Mouse (Mus musculus): ENCODE data around the gene BC107364.
"Not testable (repeated sequence)": the region's sequence is repeated elsewhere in the genome, so short reads cannot be mapped to it uniquely, and the experiment has no call there.

BC107364 gene

DNA sequence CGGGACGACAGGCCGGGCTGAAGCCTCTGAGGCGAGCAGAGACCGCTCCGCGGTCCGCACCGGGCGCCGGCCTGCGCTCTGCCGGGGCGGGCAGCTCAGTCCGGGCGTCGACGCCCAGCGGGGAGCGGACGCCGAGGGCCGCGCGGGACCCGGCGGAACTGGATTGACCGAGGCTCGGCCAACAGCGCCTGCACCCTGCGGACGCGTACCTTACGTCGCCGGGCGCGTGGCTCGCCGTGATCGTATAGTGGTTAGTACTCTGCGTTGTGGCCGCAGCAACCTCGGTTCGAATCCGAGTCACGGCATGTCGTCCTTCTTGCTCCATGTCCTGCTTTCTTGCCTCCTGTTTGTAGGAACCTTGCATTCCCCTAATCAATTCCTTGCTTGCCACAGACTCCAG lies at the start of gene BC107364:
TSS of gene BC107364 (minus strand) at position 45 of the 400 bp plus-strand sequence.
- DNase-seq: not testable (repeated sequence)

DNA sequence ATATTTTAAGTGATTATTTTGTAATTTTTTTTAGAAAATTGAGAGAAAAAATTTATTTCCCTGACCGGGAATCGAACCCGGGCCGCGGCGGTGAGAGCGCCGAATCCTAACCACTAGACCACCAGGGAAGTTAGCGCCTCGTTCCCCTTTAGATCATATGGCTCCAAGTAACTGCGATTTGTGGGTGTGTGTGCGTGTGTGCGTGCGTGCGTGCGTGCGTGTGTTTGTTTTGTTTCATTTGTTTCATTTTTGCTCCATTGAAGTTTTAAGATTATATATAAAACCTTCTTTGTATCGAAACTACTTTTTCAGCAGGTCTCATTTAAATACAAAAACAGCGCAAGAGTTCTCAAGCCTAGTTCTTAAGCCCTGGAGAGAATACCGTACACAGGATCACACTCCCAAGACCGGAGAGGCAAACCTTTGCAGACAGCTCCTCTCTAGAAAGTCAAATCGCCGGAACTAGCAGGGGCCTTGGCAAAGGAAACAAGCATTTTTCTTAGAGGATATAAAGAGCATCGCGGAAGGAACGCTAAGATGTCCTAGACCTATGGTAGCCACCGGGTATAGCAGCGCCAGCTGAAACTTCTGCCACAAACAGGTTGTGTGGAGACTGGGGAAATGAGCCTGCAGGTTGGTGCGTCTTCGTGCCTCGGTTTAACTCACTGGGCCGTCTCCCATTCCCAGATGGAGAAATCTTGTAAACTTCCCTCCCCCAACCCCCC lies 49.4 kb upstream of the BC107364 start:
- peak; percentile 85 to 92 for DNase-seq

DNA sequence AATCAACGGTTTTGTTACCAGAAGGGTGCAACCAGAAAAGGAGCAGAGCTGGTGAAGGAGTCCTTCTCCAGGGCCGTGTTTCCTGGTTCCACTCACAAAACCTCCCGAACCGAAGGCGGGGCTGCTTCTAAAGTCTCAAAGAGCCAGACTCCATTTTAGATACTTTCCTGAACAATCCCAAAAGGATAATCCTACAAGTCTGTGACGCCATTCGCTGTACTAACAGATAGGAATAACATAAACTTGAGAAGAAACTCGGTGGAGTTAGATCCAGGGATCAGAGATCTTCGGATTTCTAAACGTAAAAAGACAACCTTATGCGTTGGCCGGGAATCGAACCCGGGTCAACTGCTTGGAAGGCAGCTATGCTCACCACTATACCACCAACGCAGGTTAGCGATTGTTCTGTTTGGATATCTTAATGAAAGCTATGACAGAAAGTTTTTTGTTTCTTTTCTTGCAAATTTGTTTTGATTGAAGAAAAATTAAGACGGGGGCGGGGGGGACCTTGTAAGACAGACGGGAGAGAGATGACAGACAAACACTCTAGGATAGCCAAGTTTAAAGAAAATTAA lies 48.7 kb upstream of the BC107364 start:
- peak; percentile 89 to 95 for DNase-seq

DNA sequence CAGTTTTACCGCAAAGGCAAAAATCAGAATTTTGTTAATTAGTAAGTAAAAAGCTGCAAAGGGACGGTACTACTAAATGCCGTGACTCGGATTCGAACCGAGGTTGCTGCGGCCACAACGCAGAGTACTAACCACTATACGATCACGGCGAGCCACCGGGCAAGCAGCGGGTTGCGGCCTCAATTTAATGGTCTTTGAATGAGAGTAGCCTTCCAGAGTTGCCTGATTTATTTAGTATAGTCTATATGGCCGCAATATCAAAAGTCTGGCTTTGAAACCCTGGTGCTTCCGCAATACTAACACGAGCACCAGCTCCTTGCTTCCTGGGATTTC lies 48.1 kb upstream of the BC107364 start:
- DNase-seq: peak; percentile 93 to 96

DNA sequence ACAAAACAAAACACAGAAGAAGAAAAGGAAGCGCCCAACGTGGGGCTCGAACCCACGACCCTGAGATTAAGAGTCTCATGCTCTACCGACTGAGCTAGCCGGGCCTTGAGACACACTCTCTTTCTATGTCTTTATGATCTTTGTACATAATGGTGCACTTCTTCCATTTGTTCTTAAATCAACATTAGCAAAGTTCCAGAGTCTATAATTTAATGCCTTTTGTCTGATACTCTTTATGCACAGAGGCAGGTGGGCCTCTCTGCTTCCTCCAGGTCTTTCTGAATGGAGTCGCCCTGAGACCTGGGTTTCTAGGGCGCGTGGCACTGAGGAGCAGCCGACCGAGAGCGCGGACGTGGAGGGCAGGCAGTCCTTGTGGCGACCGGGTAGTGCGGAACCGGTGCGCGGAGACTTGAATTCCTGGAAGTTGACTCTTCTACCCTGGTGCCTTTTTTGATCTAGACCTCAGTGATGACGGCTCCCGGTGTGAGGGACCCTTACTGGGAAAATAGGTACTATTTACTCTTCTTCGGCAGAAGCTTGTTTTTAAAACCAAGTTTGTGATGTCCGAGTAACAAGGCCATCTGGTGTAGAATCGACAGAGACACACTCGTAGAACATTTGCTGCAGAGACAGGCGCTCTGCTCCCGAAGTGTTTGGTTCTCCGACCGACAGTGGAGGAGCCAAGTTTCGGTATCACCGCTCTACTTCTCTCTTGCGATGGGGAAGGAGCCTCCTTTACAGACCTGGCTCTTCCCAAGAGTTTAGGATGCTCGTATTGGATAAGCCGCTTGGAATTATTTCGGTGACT lies 47.6 kb upstream of the BC107364 start:
- peak; percentile 80 to 86 for DNase-seq

DNA sequence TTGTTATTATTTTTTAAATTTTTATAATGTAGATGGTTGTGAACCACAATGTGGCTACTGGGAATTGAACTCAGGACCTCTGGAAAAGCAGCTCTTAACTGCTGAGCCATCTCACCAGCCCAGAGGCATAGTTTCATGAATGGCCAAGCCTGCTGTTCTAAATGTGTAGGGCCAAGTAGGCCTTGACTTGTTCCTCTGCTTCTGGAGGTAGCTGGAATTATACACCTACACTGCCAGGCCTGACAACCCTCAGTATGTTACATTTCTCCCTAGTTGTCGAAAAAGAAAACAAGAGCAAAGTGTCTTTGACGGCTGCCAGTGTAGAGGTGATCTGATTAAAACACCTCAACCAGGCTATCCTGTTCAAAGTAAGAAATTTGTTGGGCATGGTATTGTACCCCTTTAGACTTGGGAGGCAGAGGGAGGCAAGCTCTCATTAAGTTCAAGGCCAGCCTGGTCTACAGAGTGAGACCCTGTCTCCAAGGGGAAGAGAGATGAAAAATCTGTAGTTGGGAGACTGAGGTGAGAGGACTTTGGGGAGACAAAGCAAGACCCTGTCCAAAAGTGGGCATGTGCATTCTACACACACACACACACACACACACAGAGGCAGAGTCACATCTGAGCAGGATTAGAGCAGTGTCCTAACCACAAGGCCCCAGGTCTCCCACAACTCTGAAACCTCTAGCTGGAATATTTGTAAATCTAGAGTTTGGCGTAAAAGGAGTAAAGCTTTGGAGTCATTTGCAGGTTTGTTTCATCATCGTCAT lies 46.6 kb upstream of the BC107364 start:
- DNase-seq: no peak

DNA sequence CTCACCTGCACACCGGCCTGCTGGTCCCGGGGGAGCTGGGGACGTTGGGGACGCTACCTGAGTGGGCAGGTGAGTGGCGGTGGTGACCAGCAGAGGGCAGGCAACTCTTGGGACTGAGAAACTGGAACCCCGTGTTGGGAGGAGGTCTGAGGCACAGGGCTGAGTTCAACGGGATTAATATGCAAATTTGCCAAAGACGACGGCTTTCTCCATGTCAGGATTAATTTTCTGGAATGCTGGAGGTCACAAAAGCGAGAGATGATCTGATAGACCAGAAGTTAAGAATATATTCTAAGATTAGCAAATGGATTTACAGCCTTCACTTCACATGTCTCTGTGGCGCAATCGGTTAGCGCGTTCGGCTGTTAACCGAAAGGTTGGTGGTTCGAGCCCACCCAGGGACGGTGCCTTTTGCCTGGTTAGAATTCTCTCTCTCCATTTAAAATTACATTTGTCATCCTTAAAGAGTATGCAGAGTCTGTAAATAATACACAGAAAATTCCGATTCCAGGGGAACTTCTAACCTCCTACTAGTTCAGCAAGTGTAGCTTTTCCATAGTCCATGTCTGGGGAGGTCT lies 45.4 kb upstream of the BC107364 start:
- DNase-seq: peak; percentile 85 to 86

DNA sequence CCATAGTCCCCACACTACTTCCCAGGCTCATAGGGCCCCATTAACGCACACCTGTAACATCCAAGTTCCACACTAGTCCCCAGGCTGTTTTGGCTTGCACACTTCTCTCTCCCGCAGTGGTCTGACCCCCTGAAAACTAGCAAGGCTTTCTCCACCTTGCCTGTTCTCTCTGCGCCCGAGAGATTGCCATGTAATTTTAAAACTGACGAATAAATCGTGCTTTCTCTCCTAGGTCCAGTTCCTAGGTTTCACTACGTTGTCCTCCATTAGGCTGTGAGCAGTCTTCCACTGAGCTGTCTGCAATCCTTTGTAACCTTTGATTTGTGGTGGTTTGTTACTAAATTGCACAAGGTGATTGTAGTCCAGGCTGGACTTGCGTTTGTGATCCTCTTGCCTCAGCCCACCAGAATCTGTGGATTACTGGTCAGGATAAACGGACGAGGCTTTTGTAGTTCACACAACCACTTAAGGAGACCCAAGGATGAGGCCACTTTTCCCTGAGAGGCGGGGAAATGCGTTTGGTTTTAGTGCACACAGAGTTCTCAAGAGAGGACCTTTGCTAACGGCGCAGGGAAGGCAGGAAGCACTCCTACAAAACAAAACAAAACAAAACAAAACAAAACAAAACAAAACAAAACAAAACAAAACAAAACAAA lies 44.6 kb upstream of the BC107364 start:
- not testable (repeated sequence) for DNase-seq

DNA sequence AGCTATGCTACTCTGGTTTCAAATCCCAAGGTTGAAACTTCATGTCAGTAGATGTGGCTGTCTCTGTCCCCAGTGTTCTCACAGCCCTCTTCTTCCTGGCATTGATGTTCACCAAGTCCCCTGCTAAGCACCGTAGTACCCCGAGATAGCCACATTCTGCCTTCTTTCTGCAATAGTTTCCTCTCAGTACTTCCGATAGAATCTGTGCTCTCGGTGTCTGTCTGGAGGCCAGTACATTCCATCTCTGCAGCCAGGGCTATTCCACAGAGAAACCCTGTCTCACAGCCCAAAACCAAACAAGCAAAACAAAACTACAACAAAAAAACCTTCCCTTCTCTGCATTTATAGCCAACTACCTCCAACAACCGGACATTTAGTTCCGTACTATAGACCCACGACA lies 44.1 kb upstream of the BC107364 start:
- DNase-seq: no peak

DNA sequence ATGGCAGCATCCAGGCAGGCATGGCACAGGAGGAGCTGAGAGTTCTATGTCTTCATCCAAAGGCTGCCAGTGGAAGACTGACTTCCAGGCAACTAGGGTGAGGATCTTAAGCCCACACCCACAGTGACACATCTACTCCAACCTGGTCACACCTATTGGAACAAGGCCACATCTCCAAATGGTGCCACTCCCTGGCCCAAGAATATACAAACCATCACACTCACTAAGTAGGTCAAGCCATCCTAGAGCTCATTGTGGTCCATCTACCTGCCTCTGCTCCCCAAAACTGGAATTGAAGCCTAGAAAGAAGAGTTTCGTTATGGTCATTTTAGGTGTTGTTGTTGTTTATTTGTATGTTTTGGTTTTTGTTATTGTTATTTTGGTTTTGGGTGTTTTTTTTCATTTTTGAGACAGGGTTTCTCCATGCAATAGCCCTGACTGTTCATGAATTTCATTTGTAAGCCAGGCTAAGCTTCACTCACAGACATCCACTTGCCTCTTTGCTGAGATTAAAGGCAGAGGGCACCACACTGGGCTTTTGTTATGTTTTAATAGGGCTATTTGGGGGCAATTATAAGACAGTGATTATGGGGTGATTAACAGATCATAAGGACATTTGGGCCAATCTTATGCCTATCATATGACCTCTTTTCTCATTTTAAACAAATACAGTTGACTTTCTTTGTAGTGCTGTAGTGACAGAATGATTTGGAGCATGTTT lies 43.5 kb upstream of the BC107364 start:
- DNase-seq: no peak

DNA sequence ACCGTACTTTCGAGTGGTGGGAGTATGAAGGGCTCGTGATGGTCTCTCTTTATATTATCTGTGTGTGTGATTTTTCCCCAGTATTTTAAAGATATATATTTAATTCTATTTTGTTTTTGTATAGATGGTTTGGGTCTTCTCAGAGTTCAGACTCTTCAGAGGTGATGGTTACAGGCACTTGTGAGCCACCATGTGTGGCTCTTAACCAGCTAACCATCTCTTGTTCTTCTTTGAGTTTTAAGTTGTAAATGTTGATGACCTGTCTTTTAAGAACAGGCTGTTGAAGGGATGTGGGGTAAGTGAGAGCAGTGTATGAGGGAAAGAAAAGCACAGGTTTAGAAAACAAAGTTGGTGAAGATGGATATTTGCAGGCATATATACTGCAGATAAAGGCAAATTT lies 42.8 kb upstream of the BC107364 start:
- DNase-seq: no peak

DNA sequence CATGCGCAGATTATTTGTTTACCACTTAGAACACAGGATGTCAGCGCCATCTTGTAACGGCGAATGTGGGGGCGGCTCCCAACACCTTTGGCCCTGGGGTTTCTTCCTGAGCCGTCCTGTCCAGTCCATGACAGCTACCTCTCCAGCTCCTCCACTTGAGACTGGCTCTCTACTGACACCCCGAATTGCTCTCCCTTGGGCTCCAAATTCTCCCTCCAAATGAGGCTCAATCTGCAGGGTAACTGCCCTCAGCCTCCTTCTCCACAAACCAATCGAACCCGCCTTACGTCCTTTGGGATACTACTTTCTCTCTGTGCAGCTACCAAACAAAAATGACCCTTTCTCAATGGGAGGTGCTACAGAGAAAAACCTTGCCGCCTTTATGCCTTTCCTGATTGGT lies 42.4 kb upstream of the BC107364 start:
- not testable (repeated sequence) for DNase-seq

DNA sequence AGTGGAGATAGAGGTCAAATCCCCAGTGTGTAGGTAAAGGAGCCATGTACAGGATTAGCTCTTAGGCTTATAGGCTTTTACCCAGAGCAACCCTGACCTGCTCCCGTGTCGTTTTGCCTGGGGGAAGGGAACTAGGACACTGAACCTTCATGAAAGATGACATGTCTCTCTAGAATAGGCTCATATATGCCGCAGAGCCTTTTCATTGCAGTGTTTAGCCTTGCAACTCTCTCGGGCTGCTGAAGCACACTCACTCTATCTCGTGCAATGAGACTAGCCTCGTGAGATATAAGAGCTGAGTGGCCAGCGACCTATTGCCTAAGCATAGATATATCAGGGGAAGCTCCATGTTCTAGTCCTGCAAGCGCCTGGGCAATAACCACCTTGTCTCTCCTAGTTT lies 37.5 kb upstream of the BC107364 start:
- not testable (repeated sequence) for DNase-seq

DNA sequence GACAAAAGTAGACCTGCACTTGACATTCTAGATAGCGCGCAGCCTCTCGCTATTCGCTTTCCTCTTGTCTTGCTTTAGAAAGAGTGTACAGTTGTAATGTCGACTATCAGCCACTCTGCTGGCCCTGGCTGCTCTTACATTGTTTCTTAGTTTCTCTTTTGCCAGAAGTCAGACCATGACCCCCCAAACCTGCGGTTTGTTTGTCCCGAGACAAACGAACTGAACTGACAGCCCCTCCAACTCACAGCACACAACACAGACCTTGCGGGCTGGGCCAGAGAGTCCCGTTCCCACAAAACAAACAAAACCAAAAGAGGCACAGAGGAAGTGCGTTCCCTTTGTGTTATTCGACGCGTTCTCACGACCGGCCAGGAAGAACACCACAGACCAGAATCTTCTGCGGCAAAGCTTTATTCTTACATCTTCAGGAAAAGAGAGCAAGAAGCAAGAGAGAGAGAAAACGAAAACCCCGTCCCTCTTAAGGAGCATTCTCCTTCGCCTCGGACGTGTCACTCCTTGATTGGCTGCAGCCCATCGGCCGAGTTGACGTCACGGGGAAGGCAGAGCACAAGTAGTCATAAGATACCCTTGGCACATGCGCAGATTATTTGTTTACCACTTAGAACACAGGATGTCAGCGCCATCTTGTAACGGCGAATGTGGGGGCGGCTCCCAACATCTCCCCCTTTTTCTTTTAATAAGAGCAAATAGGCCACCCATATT lies 37.0 kb upstream of the BC107364 start:
- not testable (repeated sequence) for DNase-seq

DNA sequence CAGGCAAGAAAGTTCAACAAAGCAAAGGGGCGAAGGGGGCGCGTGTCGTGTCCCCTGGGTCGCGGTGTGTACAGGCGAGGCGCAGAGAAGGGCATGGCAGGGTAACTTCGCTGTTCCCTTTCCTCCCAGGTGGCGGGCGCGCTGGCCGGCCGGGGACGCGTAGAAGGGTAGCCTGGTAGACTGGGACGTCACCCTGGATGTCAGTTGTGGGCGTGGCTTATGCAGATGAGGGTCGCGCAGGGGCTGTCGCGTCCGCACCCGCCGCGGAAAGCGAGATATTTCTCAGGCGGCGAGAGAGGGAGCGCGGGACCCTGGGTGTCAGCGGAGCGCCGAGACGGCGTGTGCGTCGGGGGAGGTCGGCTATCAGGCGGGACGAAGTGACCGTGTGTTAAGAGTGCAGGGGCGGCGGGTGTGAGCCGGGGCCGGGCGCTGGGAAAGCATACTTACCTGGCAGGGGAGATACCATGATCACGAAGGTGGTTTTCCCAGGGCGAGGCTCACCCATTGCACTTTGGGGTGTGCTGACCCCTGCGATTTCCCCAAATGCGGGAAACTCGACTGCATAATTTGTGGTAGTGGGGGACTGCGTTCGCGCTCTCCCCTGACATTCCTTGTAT lies 36.3 kb upstream of the BC107364 start:
- not testable (repeated sequence) for DNase-seq

DNA sequence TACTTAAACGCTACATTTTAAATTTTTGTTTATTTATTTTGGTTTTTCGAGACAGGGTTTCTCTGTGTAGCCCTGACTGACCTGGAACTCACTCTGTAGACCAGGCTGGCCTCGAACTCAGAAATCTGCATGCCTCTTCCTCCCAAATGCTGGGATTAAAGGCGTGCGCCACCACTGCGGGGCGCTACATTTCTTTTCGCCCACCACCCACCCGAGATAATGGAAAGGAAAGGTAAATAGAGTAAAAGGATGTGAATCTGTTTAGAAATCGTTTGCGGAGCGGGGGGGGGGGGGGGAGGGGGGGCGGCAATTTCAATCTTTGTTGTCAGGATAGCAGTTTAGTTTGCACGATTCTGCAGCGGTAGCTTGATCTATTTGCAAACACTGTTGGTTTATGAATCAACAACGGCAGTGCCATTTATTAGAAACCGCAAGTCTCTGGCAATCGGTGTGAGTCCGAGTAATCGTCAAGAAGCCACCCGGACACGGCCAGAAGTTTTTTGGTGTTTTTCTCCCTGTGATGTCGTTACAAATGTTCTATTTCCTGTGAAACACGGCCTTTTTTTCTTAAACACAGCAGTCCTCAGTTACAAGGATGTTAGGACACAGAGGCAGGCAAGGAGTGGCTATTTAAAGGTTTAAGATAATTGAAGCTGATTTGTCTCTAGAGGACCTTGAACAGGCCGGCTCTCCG lies 35.6 kb upstream of the BC107364 start:
- peak; percentile 23 to 51 for DNase-seq

DNA sequence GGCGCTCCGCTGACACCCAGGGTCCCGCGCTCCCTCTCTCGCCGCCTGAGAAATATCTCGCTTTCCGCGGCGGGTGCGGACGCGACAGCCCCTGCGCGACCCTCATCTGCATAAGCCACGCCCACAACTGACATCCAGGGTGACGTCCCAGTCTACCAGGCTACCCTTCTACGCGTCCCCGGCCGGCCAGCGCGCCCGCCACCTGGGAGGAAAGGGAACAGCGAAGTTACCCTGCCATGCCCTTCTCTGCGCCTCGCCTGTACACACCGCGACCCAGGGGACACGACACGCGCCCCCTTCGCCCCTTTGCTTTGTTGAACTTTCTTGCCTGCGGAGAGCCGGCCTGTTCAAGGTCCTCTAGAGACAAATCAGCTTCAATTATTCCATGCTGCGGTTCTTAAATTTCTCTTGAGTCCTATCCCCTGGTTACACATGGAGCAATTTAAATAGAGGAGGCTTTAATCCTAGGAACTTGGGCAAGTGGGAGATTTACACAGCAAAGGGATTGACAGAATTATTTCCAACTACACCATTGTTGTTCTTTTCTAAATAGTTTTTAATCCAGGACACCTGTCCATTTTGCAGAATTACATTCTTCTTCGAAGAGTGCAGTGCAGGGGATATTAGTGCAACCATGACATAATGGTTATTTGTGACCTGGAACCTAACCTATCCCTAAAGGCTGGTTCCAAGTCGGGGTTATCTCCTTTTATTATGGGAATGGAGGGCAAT lies 34.9 kb upstream of the BC107364 start:
- DNase-seq: not testable (repeated sequence)

DNA sequence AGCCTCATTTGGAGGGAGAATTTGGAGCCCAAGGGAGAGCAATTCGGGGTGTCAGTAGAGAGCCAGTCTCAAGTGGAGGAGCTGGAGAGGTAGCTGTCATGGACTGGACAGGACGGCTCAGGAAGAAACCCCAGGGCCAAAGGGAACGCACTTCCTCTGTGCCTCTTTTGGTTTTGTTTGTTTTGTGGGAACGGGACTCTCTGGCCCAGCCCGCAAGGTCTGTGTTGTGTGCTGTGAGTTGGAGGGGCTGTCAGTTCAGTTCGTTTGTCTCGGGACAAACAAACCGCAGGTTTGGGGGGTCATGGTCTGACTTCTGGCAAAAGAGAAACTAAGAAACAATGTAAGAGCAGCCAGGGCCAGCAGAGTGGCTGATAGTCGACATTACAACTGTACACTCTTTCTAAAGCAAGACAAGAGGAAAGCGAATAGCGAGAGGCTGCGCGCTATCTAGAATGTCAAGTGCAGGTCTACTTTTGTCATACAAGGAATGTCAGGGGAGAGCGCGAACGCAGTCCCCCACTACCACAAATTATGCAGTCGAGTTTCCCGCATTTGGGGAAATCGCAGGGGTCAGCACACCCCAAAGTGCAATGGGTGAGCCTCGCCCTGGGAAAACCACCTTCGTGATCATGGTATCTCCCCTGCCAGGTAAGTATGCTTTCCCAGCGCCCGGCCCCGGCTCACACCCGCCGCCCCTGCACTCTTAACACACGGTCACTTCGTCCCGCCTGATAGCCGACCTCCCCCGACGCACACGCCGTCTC lies 34.1 kb upstream of the BC107364 start:
- DNase-seq: peak in 1 of 2 experiments; percentile 36

Measured in kidney, postnatal 25 days (tissue).